Mouse (Mus musculus) forebrain, embryonic 16.5 days (tissue): ENCODE results near the gene Ypel3. TPM values are rescaled to one million over a fixed set of nuclear protein-coding genes. Genes with fewer than 3 reads are reported as not detected.
"Not testable (repeated sequence)": the region's sequence is repeated elsewhere in the genome, so short reads cannot be mapped to it uniquely, and the experiment has no call there.

Experiments used
- ATAC-seq: fragments of 200-750 bp; cut with Nextera tagmentation; 2 replicates; pipeline ENCODE4 v1.8.0; 2017; ENCODE audit warnings: mild to moderate bottlenecking, moderate library complexity
- H3K27ac ChIP-seq: fragments of 300-500 bp; sonication (generic); 2 replicates; pipeline ENCODE4 v1.5.1; 2014; ENCODE audit warnings: low read length, control low read depth
- H3K27me3 ChIP-seq: fragments of 300-500 bp; sonication (generic); replicated peaks from 2 replicates; pipeline ENCODE4 v1.6.1; 2014; ENCODE audit warnings: low read length; ENCODE audit not compliant: control insufficient read depth, insufficient read depth
- H3K36me3 ChIP-seq: fragments of 300-500 bp; sonication (generic); 2 replicates; pipeline ENCODE4 v1.6.1; 2014; ENCODE audit not compliant: control insufficient read depth, insufficient read depth
- H3K4me1 ChIP-seq: fragments of 300-500 bp; sonication (generic); replicated peaks from 2 replicates; pipeline ENCODE4 v1.6.1; 2014; ENCODE audit warnings: low read length; ENCODE audit not compliant: control insufficient read depth, insufficient read depth
- H3K4me2 ChIP-seq: fragments of 300-500 bp; sonication (generic); 2 replicates; pipeline ENCODE4 v1.6.1; 2014; ENCODE audit warnings: mild to moderate bottlenecking, low read length, control low read depth
- H3K4me3 ChIP-seq: fragments of 300-500 bp; sonication (generic); replicated peaks from 2 replicates; pipeline ENCODE4 v1.5.1; 2014; ENCODE audit warnings: mild to moderate bottlenecking, low read length, control low read depth
- H3K9ac ChIP-seq: fragments of 300-500 bp; sonication (generic); replicated peaks from 2 replicates; pipeline ENCODE4 v1.6.1; 2014; ENCODE audit warnings: low read depth, low read length, control low read depth
- H3K9me3 ChIP-seq: fragments of 300-500 bp; sonication (generic); 2 replicates; pipeline ENCODE4 v1.6.1; 2016; ENCODE audit warnings: low read length; ENCODE audit not compliant: control insufficient read depth
- WGBS: fragments of 180-500 bp; shearing (Covaris S2); extraction: QIAGEN DNeasy Blood & Tissue Kit; methylation state at CpG from one replicate; pipeline ENCODE4 v1.1.7; 2014; 5-methylcytosine and 5-hydroxymethylcytosine counted together
- polyA plus RNA-seq: library from polyadenylated mRNA; unstranded; fragments of >200 nt; fragmentation: Nextera tagmentation; extraction: Ambion mirVana; gene quantifications from 2 replicates; pipeline ENCODE4 v1.2.1, GENCODE M21; 2015

The Ypel3 gene
- polyA plus RNA-seq: 199 and 202 TPM in 2 replicates

- Histone ChIP-seq H3K9ac (peak within 1 kb of the TSS; percentile 91), H3K36me3 (no peaks in the 10 kb centered on the region), H3K4me1 (peaks cover 46% of the 10 kb centered on the region), H3K4me2 (peak within 1 kb of the TSS; percentile 86), H3K9me3 (no peaks in the 10 kb centered on the region), H3K27ac (peak within 1 kb of the TSS; percentile 88), H3K4me3 (peak within 1 kb of the TSS; percentile 74), H3K27me3 (no peaks in the 10 kb centered on the region)
- peak; percentile 89 for ATAC-seq
- WGBS: 0% methylated on average over 36 of the region's 37 CpGs
These were observed at the start of gene Ypel3 for GRCm38 (mm10) chr7:126776598-126777057. TSS of gene Ypel3 (plus strand) at chr7:126776955.

GRCm38 (mm10) chr7:126730256-126730789 lies 46.4 kb upstream of the Ypel3 start:
- not testable (repeated sequence) for H3K27ac ChIP-seq, H3K9ac ChIP-seq, H3K4me3 ChIP-seq, H3K9me3 ChIP-seq, H3K4me2 ChIP-seq, ATAC-seq, H3K27me3 ChIP-seq, H3K36me3 ChIP-seq, H3K4me1 ChIP-seq
- WGBS: 83% methylated on average over 4 of the region's 4 CpGs

GRCm38 (mm10) chr7:126736122-126736521 lies 40.6 kb upstream of the Ypel3 start:
- H3K9me3 ChIP-seq: no peaks in the 10 kb centered on the region
- no peak for ATAC-seq
- H3K27me3 ChIP-seq: no peaks in the 10 kb centered on the region
- H3K27ac ChIP-seq: no peak overlapping the region
- no peak overlapping the region for H3K4me2 ChIP-seq
- H3K4me3 ChIP-seq: no peak overlapping the region
- H3K4me1 ChIP-seq: 0 out of 2 replicates have a peak, but pooled peaks cover 3% of the 10 kb centered on the region
- WGBS: 90% methylated on average over 8 of the region's 8 CpGs
- H3K9ac ChIP-seq: no peak overlapping the region
- H3K36me3 ChIP-seq: no peaks in the 10 kb centered on the region

- Histone ChIP-seq H3K4me3 (no peak overlapping the region), H3K4me1 (0 out of 2 replicates have a peak, but pooled peaks cover 3% of the 10 kb centered on the region), H3K9me3 (no peaks in the 10 kb centered on the region), H3K36me3 (no peaks in the 10 kb centered on the region), H3K27me3 (no peaks in the 10 kb centered on the region), H3K27ac (no peak overlapping the region), H3K9ac (no peak overlapping the region), H3K4me2 (no peak overlapping the region)
- 85% methylated on average over 17 of the region's 17 CpGs for WGBS
- ATAC-seq: no peak
These were observed 37.2 kb upstream of the Ypel3 start for GRCm38 (mm10) chr7:126739551-126739950.

GRCm38 (mm10) chr7:126740132-126740735 lies 36.5 kb upstream of the Ypel3 start:
- 70% methylated on average over 13 of the region's 13 CpGs for WGBS
- no peak overlapping the region; the same call in 1 of the 2 replicates for H3K9ac ChIP-seq
- H3K36me3 ChIP-seq: no peaks in the 10 kb centered on the region
- H3K4me2 ChIP-seq: no peak overlapping the region
- H3K4me3 ChIP-seq: no peak overlapping the region
- no peaks in the 10 kb centered on the region for H3K9me3 ChIP-seq
- ATAC-seq: no peak
- H3K27ac ChIP-seq: no peak overlapping the region
- 0 out of 2 replicates have a peak, but pooled peaks cover 3% of the 10 kb centered on the region for H3K4me1 ChIP-seq
- no peaks in the 10 kb centered on the region for H3K27me3 ChIP-seq

GRCm38 (mm10) chr7:126740977-126741376 lies 35.8 kb upstream of the Ypel3 start:
- no peaks in the 10 kb centered on the region for H3K9me3 ChIP-seq
- WGBS: 75% methylated on average over 5 of the region's 5 CpGs
- H3K36me3 ChIP-seq: no peaks in the 10 kb centered on the region
- H3K4me2 ChIP-seq: no peak overlapping the region
- H3K4me1 ChIP-seq: 0 out of 2 replicates have a peak, but pooled peaks cover 3% of the 10 kb centered on the region
- no peak overlapping the region for H3K4me3 ChIP-seq
- ATAC-seq: no peak
- no peak overlapping the region for H3K9ac ChIP-seq
- no peak overlapping the region for H3K27ac ChIP-seq
- no peaks in the 10 kb centered on the region for H3K27me3 ChIP-seq

- no peak for ATAC-seq
- WGBS: 88% methylated on average over 5 of the region's 5 CpGs
- Histone ChIP-seq H3K27ac (no peak overlapping the region), H3K27me3 (no peaks in the 10 kb centered on the region), H3K4me1 (0 out of 2 replicates have a peak, but pooled peaks cover 3% of the 10 kb centered on the region), H3K36me3 (no peaks in the 10 kb centered on the region), H3K9ac (no peak overlapping the region), H3K9me3 (no peaks in the 10 kb centered on the region), H3K4me2 (no peak overlapping the region), H3K4me3 (no peak overlapping the region)
These were observed 35.3 kb upstream of the Ypel3 start for GRCm38 (mm10) chr7:126741452-126741851.

GRCm38 (mm10) chr7:126741964-126742482 lies 34.7 kb upstream of the Ypel3 start:
- ATAC-seq: no peak
- no peaks in the 10 kb centered on the region for H3K36me3 ChIP-seq
- no peak overlapping the region for H3K9ac ChIP-seq
- WGBS: 91% methylated on average over 13 of the region's 13 CpGs
- no peak overlapping the region for H3K27ac ChIP-seq
- no peak overlapping the region for H3K4me3 ChIP-seq
- 0 out of 2 replicates have a peak, but pooled peaks cover 3% of the 10 kb centered on the region for H3K4me1 ChIP-seq
- no peaks in the 10 kb centered on the region for H3K27me3 ChIP-seq
- no peaks in the 10 kb centered on the region for H3K9me3 ChIP-seq
- no peak overlapping the region for H3K4me2 ChIP-seq

GRCm38 (mm10) chr7:126746066-126746465 lies 30.7 kb upstream of the Ypel3 start:
- no peaks in the 10 kb centered on the region for H3K4me1 ChIP-seq
- H3K4me3 ChIP-seq: no peak overlapping the region
- H3K27me3 ChIP-seq: no peaks in the 10 kb centered on the region
- no peak for ATAC-seq
- no peak overlapping the region for H3K9ac ChIP-seq
- H3K27ac ChIP-seq: no peak overlapping the region
- no peaks in the 10 kb centered on the region for H3K36me3 ChIP-seq
- 94% methylated on average over 12 of the region's 12 CpGs for WGBS
- no peaks in the 10 kb centered on the region for H3K9me3 ChIP-seq
- H3K4me2 ChIP-seq: no peak overlapping the region
